Mouse (Mus musculus) gastrocnemius, postnatal 4 days (tissue): Measurements from ENCODE around the gene Zyx. TPM values are rescaled to one million over a fixed set of nuclear protein-coding genes. Genes with fewer than 3 reads are reported as not detected.

Experiments
- DNase-seq, 2 experiments: peaks; one replicate each; pipeline ENCODE4 v3.0.0; 2021 to 2022; ENCODE audit warnings: low spot score in 2 of 2, mixed read lengths in 2 of 2
- total RNA-seq, 2 experiments: library from RNA; stranded (reverse); gene quantifications; 2 replicates each; pipeline ENCODE4 v1.2.3; 2021

Gene Zyx
- total RNA-seq, 2 experiments from 2014 or later = 113 to 128 TPM

DNA sequence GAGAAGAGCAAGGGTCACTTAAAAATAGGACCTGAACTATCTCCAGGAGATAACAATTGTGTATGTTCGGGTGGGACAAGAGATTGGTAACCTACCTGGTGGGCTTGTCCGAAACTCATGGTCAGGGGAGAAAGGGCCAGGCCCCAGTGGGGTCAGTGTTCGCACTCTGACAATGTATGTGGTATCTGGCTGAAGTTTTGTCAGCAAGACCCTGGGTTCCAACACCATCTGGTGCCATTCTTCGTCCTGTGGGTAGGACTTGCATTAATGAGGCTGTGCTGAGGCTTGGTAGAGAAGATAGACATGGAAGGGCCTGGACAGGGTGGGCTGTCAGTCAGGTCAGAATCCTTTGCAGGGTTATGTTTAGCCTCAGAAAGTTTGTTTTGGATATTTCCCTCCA lies 14.6 kb downstream of the Zyx start:
- no peak for DNase-seq

DNA sequence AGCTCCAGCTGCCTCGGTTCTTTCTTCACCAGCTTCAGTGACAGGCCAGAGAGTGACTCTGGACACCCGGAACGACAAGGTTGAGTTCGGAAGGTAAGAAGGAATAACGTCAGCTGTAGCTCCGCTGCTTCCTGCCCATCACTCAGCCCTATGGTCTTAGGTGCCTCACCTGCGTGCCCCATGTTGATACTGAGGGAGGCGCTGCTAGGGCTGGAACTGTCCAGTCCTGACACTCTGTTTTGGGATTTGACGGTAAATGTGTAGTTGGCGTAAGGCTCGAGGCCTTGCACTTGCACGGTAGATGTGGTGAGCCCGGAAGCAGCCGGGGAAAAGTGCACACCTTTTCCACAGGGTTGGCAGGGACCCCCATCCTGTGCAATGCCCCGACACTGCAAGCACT lies 15.2 kb downstream of the Zyx start:
- no peak for DNase-seq

DNA sequence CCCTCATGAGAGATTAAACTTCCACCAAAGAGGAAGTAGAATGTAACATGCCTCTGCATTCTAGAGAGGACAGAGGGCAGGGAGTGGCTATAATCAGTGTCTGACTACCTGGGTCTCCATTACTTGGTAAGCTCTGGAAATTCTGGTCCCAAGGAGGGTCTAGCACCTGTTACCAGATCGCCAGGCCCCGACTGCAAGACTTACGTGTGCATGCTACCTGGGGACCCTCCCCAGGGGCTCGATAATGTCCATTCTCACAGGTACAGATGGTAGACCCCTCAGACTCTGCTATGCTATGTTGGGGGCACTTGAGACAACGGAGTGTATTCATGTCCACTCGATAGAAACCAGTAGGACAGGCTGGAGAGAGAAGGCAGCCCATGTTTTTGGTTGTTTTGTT lies 15.8 kb downstream of the Zyx start:
- no peak for DNase-seq

DNA sequence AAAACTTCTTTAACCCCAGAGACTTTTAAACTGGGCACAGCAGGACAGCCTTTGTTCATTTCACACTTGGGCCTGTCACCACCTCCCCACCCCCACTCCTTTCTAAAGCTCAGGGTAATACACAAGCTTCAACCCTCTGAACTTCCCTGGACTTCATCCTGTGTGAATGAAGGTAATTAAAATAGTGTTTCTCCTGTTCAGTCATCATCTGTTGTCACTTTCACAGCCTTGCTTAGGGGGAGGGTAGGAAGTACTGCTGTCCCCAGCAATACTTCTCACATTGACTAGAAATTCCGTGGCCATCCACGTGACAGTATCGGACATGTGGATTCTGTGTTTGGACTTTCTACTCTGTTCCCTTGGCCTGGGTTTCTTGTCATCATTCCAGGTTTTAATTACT lies 20.4 kb downstream of the Zyx start:
- no peak for DNase-seq

DNA sequence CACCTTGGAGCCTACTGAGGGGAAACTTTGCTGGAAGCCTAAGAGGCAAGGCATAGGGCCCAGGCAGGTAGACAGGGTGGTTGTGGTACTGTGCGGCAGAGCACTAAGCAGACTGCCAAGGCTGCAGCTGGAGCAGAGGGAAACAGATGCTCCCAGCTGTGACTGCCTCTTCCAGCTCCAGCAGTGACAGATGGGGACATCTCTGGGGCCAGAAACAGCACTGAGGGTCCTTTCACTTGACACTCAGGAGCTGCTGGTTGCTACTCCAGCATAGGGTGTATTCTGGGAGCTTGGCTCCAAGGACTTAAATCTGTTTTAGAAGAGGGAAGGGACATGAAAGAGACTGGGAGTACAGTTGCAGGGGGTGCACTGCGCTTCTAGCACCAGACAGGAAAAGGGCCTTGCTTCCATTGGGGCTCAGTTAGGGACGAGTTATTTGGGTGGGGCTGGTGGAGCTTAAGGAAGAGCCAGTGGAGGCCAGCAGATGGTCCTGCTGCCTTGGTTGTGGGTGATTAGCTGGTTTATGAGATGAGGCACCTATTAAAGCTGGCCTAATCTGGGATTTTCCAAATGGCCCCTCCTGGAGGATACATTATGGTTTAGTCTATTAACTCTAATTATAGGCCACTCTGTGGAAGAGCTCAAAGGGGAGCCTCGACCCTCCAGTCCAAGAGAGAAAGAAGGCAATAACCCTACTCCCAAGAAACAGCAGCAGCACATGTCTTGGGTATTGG lies 21.4 kb downstream of the Zyx start:
- DNase-seq = no peak

DNA sequence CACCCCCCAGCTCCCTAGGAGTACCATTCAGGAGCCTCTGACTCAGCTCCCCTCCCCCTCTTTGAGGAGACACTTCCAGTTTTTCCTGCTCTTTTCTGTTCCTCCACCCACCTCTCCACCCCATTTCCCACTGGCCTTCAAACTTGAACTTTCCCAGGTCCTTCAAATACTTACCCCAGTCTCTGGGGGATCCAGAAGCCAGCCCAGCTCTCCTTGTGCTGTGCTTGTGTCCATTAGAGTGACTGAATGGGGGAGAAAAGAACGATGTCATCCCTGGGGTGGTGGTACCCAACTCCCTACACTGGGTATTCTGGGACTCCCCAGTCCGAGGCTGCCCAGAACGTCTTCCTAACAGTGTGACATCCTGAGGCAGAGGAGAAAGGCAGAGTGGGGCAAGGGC lies 22.6 kb downstream of the Zyx start:
- no peak for DNase-seq

DNA sequence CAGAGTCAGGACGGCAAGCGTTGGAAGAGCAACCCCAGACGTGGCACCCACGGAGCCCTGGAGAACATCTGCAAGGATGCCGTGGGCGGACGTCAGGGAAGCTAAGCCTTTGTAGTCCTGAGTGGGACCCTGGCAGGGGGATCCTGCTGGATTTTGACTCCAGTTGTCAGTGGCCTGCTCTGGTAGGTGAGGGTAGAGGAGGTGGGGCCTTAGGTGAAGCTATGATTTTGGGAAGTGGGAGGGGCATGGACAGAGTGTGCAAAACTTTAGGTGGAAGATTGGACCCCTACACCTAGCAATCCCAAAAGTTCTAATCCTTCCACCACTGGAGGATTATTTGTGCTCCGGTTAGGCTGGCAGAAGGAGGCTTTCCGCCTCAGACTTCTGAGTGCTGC lies 23.0 kb downstream of the Zyx start:
- DNase-seq = no peak

DNA sequence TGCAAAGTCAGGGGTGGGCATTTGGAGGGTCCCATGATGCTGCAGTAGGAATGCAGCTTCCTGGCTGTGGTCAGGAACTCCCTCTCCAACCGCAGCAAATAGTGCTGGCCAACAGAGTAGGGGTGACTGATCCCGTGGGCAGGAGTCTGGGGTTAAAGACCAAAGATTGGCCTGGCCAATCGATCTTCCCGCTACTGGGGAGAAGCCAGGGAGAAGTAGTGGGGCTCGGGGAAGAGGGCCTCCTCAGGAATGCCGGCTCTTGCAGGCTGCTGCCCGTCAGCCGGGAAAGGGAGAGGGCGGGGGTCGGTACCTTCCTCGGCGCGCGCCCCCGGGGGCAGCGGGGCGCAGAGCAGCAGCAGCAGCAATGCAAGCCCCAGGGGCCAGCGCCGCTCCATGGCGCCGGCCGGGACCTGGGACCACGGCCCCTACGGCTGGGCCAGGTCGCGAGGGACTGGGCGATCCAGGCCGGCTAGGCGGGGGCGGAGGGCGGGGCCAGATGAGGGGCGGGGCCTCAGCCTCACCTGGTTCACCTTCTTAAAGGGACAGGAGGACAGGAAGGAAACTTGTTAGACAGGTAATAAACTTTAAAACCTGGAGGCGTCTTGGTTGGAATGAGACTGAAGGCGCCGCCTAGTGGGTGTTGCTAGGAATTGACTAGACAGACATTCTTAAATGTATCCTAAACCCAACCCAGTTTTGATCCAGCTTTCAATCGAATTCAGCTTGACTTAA lies 23.6 kb downstream of the Zyx start, which contains the start of gene Epha1:
Gene Epha1 (minus strand): TSS at position 453 of the 732 bp plus-strand sequence.
- DNase-seq = no peak

DNA sequence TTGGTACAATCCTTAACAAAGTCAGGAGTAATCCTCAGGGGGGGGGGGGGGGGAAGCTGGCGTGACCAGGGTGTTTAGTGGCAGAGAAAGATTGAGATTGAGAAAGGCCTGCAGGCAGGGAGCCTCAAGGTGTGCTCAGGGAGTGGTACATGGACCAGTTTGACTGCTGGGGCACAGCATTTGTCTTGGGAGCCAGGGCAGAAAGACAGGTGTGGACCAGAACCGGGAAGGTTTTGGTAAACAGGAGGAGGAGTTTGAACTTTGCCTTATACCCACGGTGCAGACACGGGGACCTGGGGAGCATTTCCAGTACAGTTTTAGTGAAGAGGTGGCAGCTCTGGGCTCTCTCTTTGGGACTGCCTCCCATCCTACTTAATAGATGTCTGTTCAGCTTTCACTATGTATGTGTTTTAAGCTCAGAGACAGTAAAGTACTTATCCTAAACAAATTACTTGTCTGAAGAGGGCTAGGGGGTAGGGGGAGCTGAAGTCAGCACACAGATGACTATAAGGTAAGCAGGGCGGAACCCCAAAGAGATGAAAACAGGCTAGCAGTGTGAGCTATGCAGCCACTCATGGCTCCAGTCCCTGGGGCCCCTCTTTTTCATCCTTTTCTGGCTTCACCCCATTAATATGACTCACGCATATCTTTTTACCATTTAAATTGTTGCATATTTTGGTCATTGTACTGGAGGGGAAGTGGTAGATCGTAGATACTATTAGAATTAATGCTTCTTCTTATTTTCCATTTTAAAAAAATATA lies 24.4 kb downstream of the Zyx start:
- no peak for DNase-seq

DNA sequence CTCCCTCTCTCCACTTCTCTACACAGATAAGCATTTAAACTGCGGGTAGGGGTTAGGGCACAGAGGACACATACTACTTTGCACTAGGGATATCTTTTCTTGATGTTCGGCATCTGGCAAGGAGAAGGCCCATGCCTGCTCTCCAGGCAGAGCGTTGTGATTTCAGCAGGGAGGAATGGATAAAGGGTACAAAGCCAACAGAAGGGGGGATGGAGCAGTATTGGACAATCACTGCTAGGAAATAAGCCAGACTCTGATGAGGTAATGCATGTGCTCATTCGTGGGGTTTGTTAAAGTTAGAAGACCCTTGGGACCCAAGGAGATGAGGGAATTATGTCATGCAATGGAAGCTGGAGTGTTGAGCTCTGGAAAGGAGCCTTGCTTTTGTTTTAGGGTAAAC lies 25.3 kb downstream of the Zyx start:
- DNase-seq = no peak

DNA sequence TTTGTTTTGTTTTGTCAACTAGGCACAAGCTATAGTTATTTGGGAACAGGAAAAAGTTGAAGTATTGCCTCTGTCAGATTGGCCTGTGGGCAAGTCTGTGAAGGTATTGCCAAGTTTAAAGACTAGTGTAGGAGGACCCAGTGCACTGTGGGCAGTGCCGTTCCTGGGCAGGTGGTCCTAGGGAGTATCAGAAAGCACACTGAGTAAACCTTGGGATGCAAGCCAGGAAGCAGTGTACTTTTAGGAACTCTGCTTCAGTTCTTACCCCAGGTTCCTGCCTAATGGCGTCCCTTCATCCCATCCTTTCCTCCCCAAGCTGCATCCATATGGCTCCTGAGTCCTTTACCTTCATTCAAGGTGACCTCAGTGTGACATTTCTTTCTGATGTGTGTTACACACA lies 25.7 kb downstream of the Zyx start:
- no peak for DNase-seq

DNA sequence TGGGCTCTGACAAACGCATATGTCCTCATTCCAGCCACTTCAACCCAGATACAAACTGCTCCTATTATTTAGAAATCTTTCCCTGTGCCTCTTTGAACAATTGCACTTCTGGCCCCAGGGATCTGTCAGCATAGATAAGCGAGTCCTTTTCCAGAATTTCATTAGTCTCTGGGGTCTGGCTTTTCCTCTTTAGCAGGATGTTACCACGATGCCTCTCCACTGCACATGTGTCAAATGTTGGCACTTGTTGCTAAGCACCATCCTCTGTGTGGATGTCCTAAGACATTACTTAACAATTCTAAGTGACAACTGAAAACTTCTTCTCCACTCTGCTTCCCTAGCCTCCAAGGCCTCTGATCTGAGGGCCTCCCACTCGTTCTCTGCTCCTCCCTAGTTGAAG lies 26.6 kb downstream of the Zyx start:
- DNase-seq = no peak

DNA sequence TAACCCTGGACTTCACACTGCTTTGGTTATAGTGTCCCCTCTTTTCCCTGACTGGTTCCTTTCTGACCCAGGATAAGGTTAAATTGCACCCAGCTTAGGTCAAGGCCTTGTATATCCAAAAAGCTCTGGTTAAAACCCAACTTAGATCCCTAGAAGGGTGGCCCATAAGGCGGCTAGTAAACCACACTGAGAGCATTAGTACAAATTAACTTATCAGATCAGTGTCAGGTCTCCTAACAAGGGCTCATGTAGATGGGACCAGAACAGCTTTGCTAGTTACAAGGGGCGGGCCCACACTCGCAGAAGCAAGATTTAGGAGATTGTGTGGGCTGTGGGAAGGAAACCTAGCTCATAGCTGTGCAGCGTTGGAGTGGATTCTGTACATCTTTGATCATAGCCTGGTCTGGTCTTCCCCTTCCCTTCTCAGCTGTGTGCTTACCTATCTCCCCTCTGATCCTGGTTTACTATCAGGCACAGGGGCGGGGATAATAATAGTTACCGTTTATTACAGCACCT lies 27.1 kb downstream of the Zyx start:
- no peak for DNase-seq

DNA sequence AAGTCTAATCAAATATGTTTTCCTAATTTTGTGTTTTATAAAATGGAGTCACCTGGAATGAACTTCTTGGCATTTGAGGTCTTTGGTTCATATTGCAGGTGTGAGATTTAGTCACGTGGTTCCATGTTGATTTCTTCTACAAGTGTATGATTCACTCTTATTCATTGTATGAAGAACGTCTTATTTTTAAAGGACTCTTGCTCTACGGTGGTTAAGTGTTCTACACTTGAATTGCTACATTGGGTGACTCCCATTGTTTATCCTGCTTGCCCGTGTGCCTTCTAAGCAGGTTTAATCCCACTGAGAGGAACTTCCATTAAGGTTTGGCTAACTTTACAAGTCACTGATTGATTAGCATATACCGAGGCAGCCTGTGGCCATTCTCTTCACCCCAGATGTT lies 27.9 kb downstream of the Zyx start:
- DNase-seq = no peak

DNA sequence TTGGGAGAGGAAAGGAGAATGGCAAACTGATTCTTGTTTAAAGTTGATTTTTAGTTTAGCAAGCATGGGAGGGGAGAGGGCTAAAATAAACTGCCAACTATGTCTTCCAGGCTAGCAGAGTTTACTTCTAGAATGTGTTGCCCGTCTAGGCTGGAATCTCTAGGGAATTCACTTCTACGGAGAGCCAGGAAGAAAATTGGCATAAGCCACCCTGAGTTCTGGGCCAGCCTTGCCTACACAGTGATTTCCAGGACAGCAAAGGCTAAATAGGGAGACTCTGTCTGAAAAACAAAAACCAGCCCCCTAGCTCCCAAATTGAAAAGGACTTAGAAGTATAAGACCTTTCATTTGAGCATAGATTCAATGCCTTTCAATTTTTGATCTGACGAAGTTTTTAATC lies 30.1 kb downstream of the Zyx start:
- DNase-seq = no peak

DNA sequence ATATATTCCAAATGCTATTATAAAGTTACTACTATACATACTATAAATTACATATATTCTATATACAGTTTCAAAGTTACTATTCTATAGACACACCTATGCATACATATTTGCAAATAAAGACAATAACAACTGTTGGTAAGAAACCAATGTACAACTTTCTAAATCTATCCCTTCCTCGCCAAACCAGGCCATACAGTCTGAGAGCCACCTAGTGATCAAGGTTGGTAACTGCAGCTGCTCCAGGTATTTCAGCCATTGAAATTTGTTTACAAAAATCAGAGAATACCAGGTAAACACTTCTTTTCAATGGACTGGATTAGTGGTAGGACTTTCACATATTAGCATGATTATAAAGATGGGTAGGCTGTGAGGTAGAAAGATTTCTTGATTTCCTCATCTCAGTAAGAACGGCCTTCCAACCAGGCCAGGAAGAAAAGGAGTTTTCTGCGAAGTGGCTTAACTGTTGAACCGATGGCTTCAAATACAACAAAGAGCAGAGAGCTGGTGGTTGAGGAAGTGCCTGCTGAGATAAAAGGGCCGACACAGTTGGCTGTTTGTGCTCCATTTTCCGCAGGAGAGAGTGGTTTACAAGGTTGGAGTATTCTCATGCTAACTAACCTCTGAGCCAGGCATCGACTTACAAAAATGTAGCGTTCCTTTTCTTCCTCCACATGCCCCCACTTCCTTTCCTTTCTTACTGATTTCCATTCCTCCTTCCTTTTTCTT lies 31.1 kb downstream of the Zyx start:
- DNase-seq = no peak

DNA sequence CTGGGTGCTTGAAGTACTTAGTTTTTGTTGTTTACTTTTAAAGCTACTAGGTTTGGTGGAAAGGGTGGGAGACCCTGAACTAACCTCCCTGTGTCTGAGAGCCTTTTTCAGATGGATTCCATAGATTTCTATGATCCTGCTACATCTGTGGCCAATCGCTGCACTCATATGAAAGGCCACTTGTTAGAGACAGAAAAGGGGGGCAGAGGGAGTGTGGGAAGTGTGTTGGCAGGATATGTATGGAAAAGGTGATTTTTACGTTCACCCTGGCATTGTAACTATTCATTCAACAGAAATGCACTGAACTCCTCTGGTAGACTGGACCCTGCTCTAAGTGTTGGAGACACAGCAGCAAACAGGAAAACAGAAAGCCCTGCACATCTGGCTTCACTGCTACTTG lies 31.8 kb downstream of the Zyx start:
- no peak for DNase-seq

DNA sequence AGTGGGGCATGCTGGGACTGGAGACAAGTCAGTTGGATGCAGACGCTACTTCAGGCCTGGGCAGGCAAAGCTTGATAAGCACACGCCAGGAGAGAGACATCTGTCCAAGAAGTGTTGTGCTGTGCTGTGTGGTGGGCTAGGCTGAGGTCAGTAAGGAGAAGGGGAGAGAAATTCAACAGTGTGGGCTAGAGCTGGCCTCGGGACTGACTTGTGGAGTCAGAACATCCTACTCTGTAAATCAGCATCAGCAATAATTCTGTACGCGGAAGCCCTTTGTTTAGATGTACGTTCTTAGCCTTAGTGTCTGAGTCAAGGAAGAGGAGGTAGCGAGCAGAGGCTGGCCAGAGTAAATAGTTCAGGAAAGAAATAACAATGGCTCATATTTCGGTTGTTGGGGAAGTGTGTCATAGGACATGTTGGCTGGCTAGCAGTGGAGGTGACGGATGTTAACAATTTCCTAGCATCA lies 32.5 kb downstream of the Zyx start:
- no peak for DNase-seq

DNA sequence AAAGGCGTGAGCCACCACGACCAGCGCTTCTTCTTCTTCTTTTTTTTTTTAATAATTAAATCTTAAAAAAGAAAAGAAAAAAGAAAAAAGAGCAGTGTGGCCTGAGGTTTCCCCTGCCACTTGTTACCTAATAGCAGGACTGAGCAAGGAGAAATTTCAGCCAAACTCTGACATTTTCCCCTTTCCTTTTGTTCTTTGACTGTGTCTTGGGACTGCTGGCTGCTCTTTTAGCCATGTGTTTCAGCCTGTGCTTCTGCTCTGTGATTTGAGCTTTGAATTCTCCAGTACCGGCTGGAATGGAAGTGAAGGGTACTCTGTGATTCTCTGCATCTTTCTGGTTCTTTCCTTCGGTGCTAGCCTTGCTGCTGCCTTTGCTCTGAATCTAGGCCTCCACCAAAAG lies 33.9 kb downstream of the Zyx start:
- DNase-seq = no peak

DNA sequence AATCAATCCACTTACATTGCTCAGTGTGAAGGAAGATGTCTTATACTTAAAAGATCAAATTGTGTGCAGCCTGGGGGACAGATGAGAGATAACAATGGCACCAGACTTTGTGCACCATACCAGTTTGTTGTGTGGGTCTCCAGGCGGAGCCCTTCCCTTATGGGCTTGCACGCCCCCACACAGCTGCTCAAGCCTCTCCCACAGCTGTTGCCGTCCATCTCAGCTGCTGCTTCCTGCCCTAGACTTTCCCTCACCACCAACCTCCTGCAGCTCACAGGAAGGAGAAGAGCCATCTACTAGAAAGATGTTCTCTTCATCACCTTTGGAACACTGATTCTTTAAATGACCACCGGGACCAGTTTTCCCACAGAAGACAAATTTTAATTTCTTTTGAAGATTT lies 36.2 kb downstream of the Zyx start:
- no peak for DNase-seq

DNA sequence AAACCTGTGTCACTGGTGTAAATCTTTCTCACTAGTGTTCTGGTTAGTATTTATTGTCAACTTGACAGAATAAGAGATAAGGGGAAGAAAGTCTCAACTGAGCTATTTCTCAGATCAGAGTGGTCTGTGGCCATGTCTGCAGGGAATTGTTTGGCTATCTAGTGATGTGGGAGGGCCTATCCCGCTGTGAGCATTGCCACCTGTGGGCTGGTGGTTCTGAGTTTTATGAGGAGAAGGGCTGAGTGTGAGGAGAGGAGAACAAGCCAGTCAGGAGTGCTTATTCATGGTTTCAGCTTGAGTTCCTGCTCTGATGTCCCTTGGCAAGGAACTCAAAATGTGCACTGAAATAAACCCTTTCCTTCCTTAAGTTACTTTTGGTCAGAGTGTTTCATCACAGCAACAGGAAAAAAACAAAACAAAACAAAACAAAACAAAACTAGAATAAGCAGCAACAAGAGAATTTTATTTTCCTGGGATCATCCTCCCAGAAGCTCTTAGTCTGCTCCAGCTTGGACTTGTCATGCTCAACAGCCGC lies 42.4 kb downstream of the Zyx start:
- DNase-seq = no peak
